Mouse (Mus musculus) cerebellum, postnatal 14 days (tissue): Measurements from ENCODE around the gene Gm5269.

Experiments
- DNase-seq, 2 experiments: peaks; one replicate each; pipeline ENCODE4 v3.0.0; 2021; ENCODE audit warnings: mixed read lengths in 2 of 2

The Gm5269 gene

GRCm38 (mm10) chr1:45876450-45877198 lies 13.4 kb downstream of the Gm5269 start:
- no peak for DNase-seq

GRCm38 (mm10) chr1:45875640-45876039 lies 14.4 kb downstream of the Gm5269 start:
- DNase-seq = no peak

- DNase-seq = no peak
Measured at GRCm38 (mm10) chr1:45873250-45873649, 16.8 kb downstream of the Gm5269 start.

- DNase-seq = no peak
Measured at GRCm38 (mm10) chr1:45868479-45869137, 21.5 kb downstream of the Gm5269 start.

GRCm38 (mm10) chr1:45868050-45868449 lies 22.0 kb downstream of the Gm5269 start:
- no peak for DNase-seq

- DNase-seq = no peak
Measured at GRCm38 (mm10) chr1:45866288-45867018, 23.6 kb downstream of the Gm5269 start.

- DNase-seq = no peak
Measured at GRCm38 (mm10) chr1:45865727-45866126, 24.3 kb downstream of the Gm5269 start.

- no peak for DNase-seq
Measured at GRCm38 (mm10) chr1:45865316-45865715, 24.8 kb downstream of the Gm5269 start.

- no peak for DNase-seq
Measured at GRCm38 (mm10) chr1:45864564-45865014, 25.5 kb downstream of the Gm5269 start.

- DNase-seq = no peak
Measured at GRCm38 (mm10) chr1:45863641-45864040, 26.4 kb downstream of the Gm5269 start.

- DNase-seq = no peak
Measured at GRCm38 (mm10) chr1:45861162-45861561, 28.9 kb downstream of the Gm5269 start.

- DNase-seq = no peak
Measured at GRCm38 (mm10) chr1:45860349-45860748, 29.7 kb downstream of the Gm5269 start.

- DNase-seq = no peak
Measured at GRCm38 (mm10) chr1:45858038-45858437, 32.0 kb downstream of the Gm5269 start.

- DNase-seq = no peak
Measured at GRCm38 (mm10) chr1:45845466-45845865, 44.6 kb downstream of the Gm5269 start.
